Mouse (Mus musculus) left cerebral cortex, postnatal 14 days (tissue): ENCODE measurements at regions not wholly inside any gene's neighbourhood (a gene's known extent, or its start where the extent isn't known, plus 50 kb on each side); places are given as distances from the start of the nearest gene placed in this dataset.

ENCODE experiments used
- DNase-seq, 2 experiments: peaks; one replicate each; pipeline ENCODE4 v3.0.0; 2021 to 2022; ENCODE audit warnings: low spot score in 2 of 2, mixed read lengths in 1 of 2
- intact Hi-C: fragments of 180-260 bp; cut with DNase I; formaldehyde crosslinking; loops from one replicate; pipeline ENCODE4 v1.15.1; 2025

GRCm38 (mm10) chr3:119987245-119987852 is 203.1 kb upstream of the Ptbp2 start:
- intact Hi-C loops = no loop called here
- DNase-seq = no peak

- intact Hi-C loops = no loop called here
- no peak for DNase-seq
These were observed 193.1 kb upstream of the Ptbp2 start for GRCm38 (mm10) chr3:119977349-119977748.

DNA sequence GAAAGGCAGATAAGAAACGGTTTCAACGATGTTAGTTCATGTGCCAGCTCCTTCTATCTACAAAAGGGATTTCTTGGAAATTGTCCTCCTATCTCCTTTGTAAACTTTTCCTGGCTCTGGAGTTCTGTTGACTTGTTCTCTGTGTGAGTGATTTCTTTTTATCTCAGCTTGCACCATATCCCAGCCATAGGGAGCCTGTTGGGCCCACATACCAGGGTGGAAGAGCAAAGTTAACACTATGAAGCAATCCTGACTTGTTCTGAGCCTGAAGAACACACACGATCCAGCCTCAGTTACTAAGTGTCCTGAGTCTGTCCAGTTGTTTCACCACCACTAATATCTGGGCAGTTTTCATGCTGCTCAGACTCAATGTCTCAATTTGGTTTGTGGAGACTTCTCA is 192.1 kb upstream of the Ptbp2 start:
- intact Hi-C loops = no loop called here

GRCm38 (mm10) chr3:119958799-119959467 is 174.7 kb upstream of the Ptbp2 start:
- intact Hi-C loops = loop anchor here (10.0 kb wide), 1 partner anchor 174 kb away; the partner anchor contains the start of gene Ptbp2

More for the DNA sequence above, 192.1 kb upstream of the Ptbp2 start:
- DNase-seq = no peak

DNA sequence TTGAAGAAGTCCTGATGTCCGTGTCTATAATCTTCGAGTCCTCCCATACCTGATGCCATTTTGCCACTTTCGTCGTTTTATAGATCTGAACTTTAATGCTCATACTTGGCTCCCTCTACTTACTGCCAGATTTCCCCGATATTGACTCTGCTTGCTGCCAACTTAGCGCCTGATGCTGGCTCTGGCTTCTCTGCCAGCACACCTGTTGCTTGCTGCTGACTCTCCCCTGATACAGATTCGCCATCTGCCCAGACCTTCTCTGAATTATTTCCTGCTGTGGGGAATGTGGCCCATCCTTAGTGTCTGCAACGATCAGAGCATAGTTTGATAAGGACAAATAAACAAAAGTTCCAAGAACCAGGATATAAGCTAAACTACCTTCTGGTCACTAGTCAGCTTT is 173.3 kb upstream of the Ptbp2 start:
- intact Hi-C loops = loop anchor here (10.0 kb wide), 1 partner anchor 173 kb away; the partner anchor contains the start of gene Ptbp2
- no peak for DNase-seq

More at GRCm38 (mm10) chr3:119958799-119959467, 174.7 kb upstream of the Ptbp2 start:
- DNase-seq = no peak

GRCm38 (mm10) chr3:119955745-119956615 is 171.7 kb upstream of the Ptbp2 start:
- intact Hi-C loops = loop anchor here (10.0 kb wide), 1 partner anchor 171 kb away; the partner anchor contains the start of gene Ptbp2
- peak in 1 of 2 experiments; percentile 64 for DNase-seq

DNA sequence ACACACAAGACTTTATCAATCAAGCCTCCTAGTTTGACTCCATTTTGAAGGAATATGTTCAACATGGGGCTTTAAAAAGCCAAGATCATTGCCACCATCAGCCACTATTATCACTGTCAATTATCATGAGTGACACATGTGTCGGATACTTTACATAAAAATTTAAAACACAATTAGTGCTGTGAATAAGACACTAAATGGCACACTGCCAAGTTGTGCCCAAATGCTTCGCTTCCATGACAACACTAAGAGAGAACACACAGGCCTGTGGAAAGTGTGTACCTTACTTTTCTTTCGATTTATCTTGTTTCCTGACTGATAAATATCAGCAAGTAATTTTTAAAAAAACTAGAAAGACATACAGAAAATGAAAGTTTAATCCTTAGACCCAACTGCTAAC is 166.5 kb upstream of the Ptbp2 start:
- no peak for DNase-seq

DNA sequence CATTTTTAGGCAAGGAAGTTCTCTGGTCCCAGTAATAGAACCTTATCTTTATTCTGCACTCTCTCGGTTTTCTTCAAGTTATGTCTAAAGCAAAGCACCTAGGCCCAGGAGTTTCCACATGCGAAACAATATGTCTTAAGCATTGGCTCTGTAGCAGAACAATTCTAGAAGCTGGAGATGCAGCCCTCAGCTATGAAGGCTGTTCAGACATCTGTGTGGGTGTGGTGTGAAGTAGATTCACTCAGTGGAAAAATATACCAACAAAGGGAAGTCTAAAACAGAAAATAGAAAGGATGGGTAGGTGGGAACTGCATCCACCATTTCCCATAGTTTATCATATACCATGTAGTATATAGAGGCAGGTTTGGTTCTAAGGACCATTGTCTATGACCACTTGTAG is 165.8 kb upstream of the Ptbp2 start:
- intact Hi-C loops = loop anchor here (10.0 kb wide), 1 partner anchor 165 kb away; the partner anchor contains the start of gene Ptbp2
- peak in 1 of 2 experiments; percentile 57 for DNase-seq

More for the DNA sequence above, 166.5 kb upstream of the Ptbp2 start:
- intact Hi-C loops = loop anchor here (10.0 kb wide), 1 partner anchor 166 kb away; the partner anchor contains the start of gene Ptbp2

- peak in 1 of 2 experiments; percentile 30 for DNase-seq
- intact Hi-C loops = loop anchor here (10.0 kb wide), 1 partner anchor 165 kb away; the partner anchor contains the start of gene Ptbp2
These were observed 165.4 kb upstream of the Ptbp2 start for GRCm38 (mm10) chr3:119949620-119950019.

DNA sequence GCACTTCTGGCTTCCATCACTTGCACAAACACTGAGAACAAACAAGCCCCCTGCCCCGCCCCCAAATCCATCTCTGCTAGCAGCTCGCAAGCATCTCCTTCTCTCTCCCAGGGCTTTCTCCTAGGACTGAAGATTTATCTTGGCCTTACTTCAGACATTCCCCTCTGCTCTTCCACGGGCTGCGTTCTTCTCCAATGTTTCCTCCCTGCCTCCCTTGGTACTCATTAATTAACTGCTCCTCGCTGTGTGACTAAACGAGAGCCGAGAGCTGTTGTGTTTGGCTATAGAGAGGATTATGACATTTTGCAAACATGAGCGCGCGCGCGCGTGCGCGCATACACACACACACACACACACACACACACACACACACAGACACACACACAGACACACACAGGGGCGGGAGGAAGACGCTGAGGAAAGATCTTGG is 164.8 kb upstream of the Ptbp2 start:
- intact Hi-C loops = no loop called here
- peak in 1 of 2 experiments; percentile 46 for DNase-seq

GRCm38 (mm10) chr3:119947126-119947525 is 162.9 kb upstream of the Ptbp2 start:
- intact Hi-C loops = no loop called here
- no peak for DNase-seq

DNA sequence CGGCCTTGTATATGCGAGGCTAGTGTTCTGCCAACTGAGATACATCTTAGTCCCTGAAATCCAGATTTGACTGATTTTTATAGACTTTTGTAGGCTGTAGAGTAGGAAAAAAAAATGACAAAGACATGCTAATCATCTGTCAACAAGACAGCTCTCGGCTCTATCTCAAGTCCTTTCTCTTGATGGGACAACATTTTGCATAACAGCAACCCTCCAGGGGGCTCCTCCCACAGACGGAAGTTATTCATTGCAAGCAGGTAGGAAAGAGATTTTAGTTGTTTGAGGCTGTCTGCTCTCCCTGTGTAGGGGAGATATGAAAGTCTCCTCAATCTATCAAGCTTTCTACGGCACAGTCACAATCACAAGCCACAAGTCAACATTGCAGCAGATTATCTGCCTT is 159.8 kb upstream of the Ptbp2 start:
- intact Hi-C loops = no loop called here
- no peak for DNase-seq

DNA sequence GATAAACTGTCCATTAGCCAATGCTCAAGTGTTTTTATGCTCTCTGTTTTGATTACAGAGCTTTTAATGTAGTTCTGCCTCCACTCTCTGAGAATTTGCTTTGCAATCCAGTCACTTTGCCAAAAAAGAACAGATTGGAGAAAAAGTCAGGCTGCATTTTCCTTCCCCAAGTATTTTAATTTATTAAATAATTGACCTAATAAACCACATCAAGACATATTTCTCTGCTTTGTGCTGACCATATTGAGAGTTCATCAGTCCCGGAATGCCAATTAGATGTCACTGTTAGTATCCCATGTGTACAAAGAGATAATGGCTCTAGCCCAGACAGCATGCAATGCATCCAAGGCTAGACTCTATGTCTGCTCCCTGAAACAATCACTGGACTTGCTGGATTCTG is 154.8 kb upstream of the Ptbp2 start:
- no peak for DNase-seq
- intact Hi-C loops = no loop called here

DNA sequence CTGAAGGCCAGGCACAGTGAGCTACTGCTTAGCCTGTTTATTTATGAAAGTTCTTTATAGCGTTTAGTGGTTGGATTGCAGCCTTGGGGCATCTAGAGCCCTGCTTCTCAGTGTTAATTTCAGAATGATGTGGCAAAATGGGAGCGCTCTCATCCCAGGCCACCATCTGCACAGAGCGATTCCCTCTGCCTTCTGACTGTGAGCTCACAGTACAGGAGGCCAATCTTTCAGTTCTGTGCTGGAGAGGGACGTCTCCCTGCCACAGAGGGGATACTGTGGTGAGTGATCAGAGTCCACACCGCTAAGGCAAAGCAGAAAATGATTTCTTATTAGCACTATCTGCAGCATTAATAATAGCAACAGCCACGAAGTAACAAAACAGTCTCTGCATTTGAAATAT is 154.2 kb upstream of the Ptbp2 start:
- DNase-seq = no peak
- intact Hi-C loops = no loop called here

DNA sequence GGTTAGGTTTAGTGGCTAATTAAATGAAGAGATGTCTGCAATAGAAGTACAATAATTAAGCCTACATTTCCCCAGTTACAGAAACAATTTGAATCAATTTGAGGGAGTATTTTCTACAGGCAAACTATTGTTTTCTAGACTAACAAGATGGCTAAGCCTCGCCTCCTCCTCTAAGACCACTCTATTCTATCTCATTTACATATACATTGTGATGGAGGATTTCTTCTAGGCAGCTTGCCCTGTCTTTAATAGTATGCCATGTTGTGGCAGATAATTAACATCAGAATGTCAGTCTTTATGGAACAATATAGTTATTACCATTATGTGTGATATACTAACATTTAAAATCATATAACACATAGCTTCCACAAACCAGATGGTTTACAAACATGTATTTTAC is 152.3 kb upstream of the Ptbp2 start:
- intact Hi-C loops = no loop called here
- no peak for DNase-seq

- intact Hi-C loops = no loop called here
- peak in 1 of 2 experiments; percentile 50 for DNase-seq
These were observed 148.8 kb upstream of the Ptbp2 start for GRCm38 (mm10) chr3:119933049-119933511.

- intact Hi-C loops = no loop called here
- no peak for DNase-seq
These were observed 144.0 kb upstream of the Ptbp2 start for GRCm38 (mm10) chr3:119928281-119928680.

DNA sequence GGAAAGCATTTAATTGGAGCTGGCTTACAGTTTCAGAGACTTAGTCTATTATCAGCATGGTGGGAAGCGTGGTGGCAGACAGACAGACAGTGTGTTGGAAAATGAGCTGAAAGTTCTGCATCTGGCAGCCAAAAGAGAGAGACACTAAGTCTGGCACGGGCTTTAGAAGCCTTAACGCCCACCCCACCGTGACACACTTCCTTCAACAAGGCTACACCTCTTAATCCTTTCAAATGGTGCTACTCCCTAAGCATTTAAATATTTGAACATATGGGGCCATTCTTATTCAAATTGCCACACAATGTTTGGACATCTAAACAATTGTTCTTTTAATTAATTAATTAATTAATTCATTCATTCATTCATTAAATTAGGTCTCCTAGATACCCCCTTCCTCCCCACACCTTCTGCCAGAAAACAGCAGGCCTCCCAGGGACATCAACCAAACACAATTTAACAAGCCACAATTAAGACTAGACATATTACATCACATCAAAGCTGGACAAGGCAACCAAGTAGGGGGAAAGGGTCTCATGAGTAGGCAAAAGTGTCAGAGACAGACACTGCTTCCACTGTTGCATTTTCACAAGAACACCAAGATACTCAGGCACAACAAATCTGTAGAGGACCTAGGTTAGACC is 135.4 kb upstream of the Ptbp2 start:
- DNase-seq = no peak
- intact Hi-C loops = no loop called here
